Mouse (Mus musculus) MEL (cell line): Measurements from ENCODE around the gene Wdr4. TPM values are rescaled to one million over a fixed set of nuclear protein-coding genes. Genes with fewer than 3 reads are reported as not detected.
A peak's percentile ranks its signal among the peaks of the same experiment; 100 is the strongest.

Experiments used
- DNase-seq: peaks from one replicate; pipeline ENCODE4 v3.0.0; 2011; ENCODE audit warnings: low read depth, low spot score
- H3K27ac ChIP-seq: 2 replicates; pipeline ENCODE4 v1.5.1; 2012; ENCODE audit warnings: low read depth, mild to moderate bottlenecking, control low read depth, low read length, moderate library complexity; ENCODE audit not compliant: control insufficient read depth
- H3K27me3 ChIP-seq, 2 experiments: fragments of 150-350 bp in 1 of 2; sonication (generic) in 1 of 2; 2 replicates each; pipeline ENCODE4 v1.6.1; 2012; ENCODE audit warnings: low read length in 2 of 2, mild to moderate bottlenecking in 2 of 2, improper control_type of control experiment in 1 of 2, moderate library complexity in 1 of 2; ENCODE audit not compliant: insufficient read depth in 2 of 2, control insufficient read depth in 1 of 2
- H3K36me3 ChIP-seq, 2 experiments: 2 replicates each; pipeline ENCODE4 v1.6.1; 2012 to 2014; ENCODE audit warnings: low read length in 2 of 2, improper control_type of control experiment in 1 of 2, inconsistent platforms in 1 of 2, mild to moderate bottlenecking in 1 of 2; ENCODE audit not compliant: insufficient read depth in 2 of 2, control insufficient read depth in 1 of 2
- H3K4me1 ChIP-seq, 2 experiments: fragments of 150-350 bp in 1 of 2; sonication (generic) in 1 of 2; 2 replicates each; pipeline ENCODE4 v1.6.1; 2012; ENCODE audit warnings: low read length in 2 of 2, improper control_type of control experiment in 1 of 2, mild to moderate bottlenecking in 1 of 2; ENCODE audit not compliant: insufficient read depth in 2 of 2, control insufficient read depth in 1 of 2
- H3K4me3 ChIP-seq, 2 experiments: fragments of 150-350 bp in 1 of 2; sonication (generic) in 1 of 2; 2 replicates each; pipeline ENCODE4 v1.5.1; 2012; ENCODE audit warnings: low read depth in 2 of 2, low read length in 2 of 2, mild to moderate bottlenecking in 2 of 2, moderate library complexity in 2 of 2, control low read depth in 1 of 2, improper control_type of control experiment in 1 of 2; ENCODE audit not compliant: control insufficient read depth in 1 of 2, insufficient read depth in 1 of 2
- H3K79me2 ChIP-seq: 2 replicates; pipeline ENCODE4 v1.6.1; 2012; ENCODE audit warnings: mild to moderate bottlenecking, low read length, moderate library complexity; ENCODE audit not compliant: control insufficient read depth, poor library complexity, insufficient read depth
- H3K9ac ChIP-seq: 2 replicates; pipeline ENCODE4 v1.6.1; 2012; ENCODE audit warnings: low read depth, mild to moderate bottlenecking, control low read depth, low read length, moderate library complexity; ENCODE audit not compliant: control insufficient read depth, poor library complexity, severe bottlenecking
- H3K9me3 ChIP-seq: fragments of 150-350 bp; sonication (generic); replicated peaks from 2 replicates; pipeline ENCODE4 v1.6.1; 2012; ENCODE audit warnings: mild to moderate bottlenecking, low read length, improper control_type of control experiment, moderate library complexity; ENCODE audit not compliant: insufficient read depth
- BHLHE40 ChIP-seq: IDR thresholded peaks from 2 replicates; pipeline ENCODE4 v1.6.1; 2012; ENCODE audit warnings: low read depth, mild to moderate bottlenecking, inconsistent platforms, low read length, improper control_type of control experiment, borderline replicate concordance
- CHD1 ChIP-seq: IDR thresholded peaks from 2 replicates; pipeline ENCODE4 v1.6.1; 2012; ENCODE audit warnings: low read depth, mild to moderate bottlenecking, inconsistent platforms, low read length, improper control_type of control experiment
- CHD2 ChIP-seq: IDR thresholded peaks from 2 replicates; pipeline ENCODE4 v1.6.1; 2011; ENCODE audit warnings: low read length, improper control_type of control experiment
- CTCF ChIP-seq, 3 experiments: IDR thresholded peaks in 2 of 3; conservative IDR thresholded peaks in 1 of 3; 2 replicates each; pipeline ENCODE4 v1.5.1; 2011 to 2012; ENCODE audit warnings: low read length in 3 of 3, low read depth in 2 of 3, mild to moderate bottlenecking in 2 of 3, improper control_type of control experiment in 1 of 3, inconsistent platforms in 1 of 3, mixed read lengths in 1 of 3, moderate library complexity in 1 of 3; ENCODE audit not compliant: control insufficient read depth in 1 of 3, insufficient read depth in 1 of 3, poor library complexity in 1 of 3, severe bottlenecking in 1 of 3
- E2F4 ChIP-seq: IDR thresholded peaks from 2 replicates; pipeline ENCODE4 v1.6.1; 2011; ENCODE audit warnings: low read depth, low read length, improper control_type of control experiment, borderline replicate concordance
- EP300 ChIP-seq, 2 experiments: IDR thresholded peaks; 2 replicates each; pipeline ENCODE4 v1.6.1; 2011; ENCODE audit warnings: improper control_type of control experiment in 2 of 2, low read length in 2 of 2, low read depth in 1 of 2, mild to moderate bottlenecking in 1 of 2
- GABPA ChIP-seq: IDR thresholded peaks from 2 replicates; pipeline ENCODE4 v1.6.1; 2012; ENCODE audit warnings: low read depth, mild to moderate bottlenecking, inconsistent platforms, low read length, improper control_type of control experiment, moderate library complexity
- GATA1 ChIP-seq: IDR thresholded peaks from 2 replicates; pipeline ENCODE4 v1.6.1; 2011; ENCODE audit warnings: low read depth, low read length, improper control_type of control experiment
- HCFC1 ChIP-seq: IDR thresholded peaks from 2 replicates; pipeline ENCODE4 v1.6.1; 2012; ENCODE audit warnings: low read depth, mild to moderate bottlenecking, inconsistent platforms, low read length, improper control_type of control experiment, moderate library complexity
- JUND ChIP-seq: IDR thresholded peaks from 2 replicates; pipeline ENCODE4 v1.6.1; 2011; ENCODE audit warnings: low read depth, mild to moderate bottlenecking, improper control_type of control experiment, low read length
- KAT2A ChIP-seq: conservative IDR thresholded peaks from 2 replicates; pipeline ENCODE4 v1.6.1; 2012; ENCODE audit warnings: low read depth, low read length, improper control_type of control experiment, inconsistent platforms
- MAX ChIP-seq: IDR thresholded peaks from 2 replicates; pipeline ENCODE4 v1.6.1; 2011; ENCODE audit warnings: low read length, improper control_type of control experiment
- MAZ ChIP-seq: IDR thresholded peaks from 2 replicates; pipeline ENCODE4 v1.6.1; 2012; ENCODE audit warnings: low read depth, mild to moderate bottlenecking, inconsistent platforms, low read length, improper control_type of control experiment
- MEF2A ChIP-seq: IDR thresholded peaks from 2 replicates; pipeline ENCODE4 v1.6.1; 2014; ENCODE audit warnings: low read depth, mild to moderate bottlenecking, inconsistent platforms, low read length, improper control_type of control experiment; ENCODE audit not compliant: poor library complexity, insufficient replicate concordance, severe bottlenecking; ENCODE audit errors: extremely low read depth
- MXI1 ChIP-seq: IDR thresholded peaks from 2 replicates; pipeline ENCODE4 v1.6.1; 2011; ENCODE audit warnings: mild to moderate bottlenecking, low read depth, low read length, improper control_type of control experiment
- MYB ChIP-seq: IDR thresholded peaks from 2 replicates; pipeline ENCODE4 v1.6.1; 2011; ENCODE audit warnings: mild to moderate bottlenecking, low read depth, low read length, improper control_type of control experiment
- NELFE ChIP-seq: IDR thresholded peaks from 2 replicates; pipeline ENCODE4 v1.6.1; 2011; ENCODE audit warnings: low read depth, low read length, improper control_type of control experiment
- POLR2AphosphoS2 ChIP-seq: IDR thresholded peaks from 2 replicates; pipeline ENCODE4 v1.6.1; 2011; ENCODE audit warnings: low read length, improper control_type of control experiment
- POLR2AphosphoS5 ChIP-seq: IDR thresholded peaks from 2 replicates; pipeline ENCODE4 v1.6.1; 2012; ENCODE audit warnings: low read depth, borderline replicate concordance, mild to moderate bottlenecking, inconsistent platforms, low read length, moderate library complexity, mixed read lengths
- RAD21 ChIP-seq: IDR thresholded peaks from 2 replicates; pipeline ENCODE4 v1.6.1; 2011; ENCODE audit warnings: mild to moderate bottlenecking, low read depth, low read length, improper control_type of control experiment
- SIN3A ChIP-seq: IDR thresholded peaks from 2 replicates; pipeline ENCODE4 v1.6.1; 2012; ENCODE audit warnings: low read length, improper control_type of control experiment, inconsistent platforms
- SMC3 ChIP-seq: IDR thresholded peaks from 2 replicates; pipeline ENCODE4 v1.6.1; 2011; ENCODE audit warnings: low read depth, low read length, improper control_type of control experiment
- TBP ChIP-seq: IDR thresholded peaks from 2 replicates; pipeline ENCODE4 v1.8.0; 2011; ENCODE audit warnings: low read depth, low read length, improper control_type of control experiment
- TCF12 ChIP-seq: IDR thresholded peaks from 2 replicates; pipeline ENCODE4 v1.6.1; 2014; ENCODE audit warnings: low read depth, mild to moderate bottlenecking, inconsistent platforms, low read length, improper control_type of control experiment, moderate library complexity
- UBTF ChIP-seq: IDR thresholded peaks from 2 replicates; pipeline ENCODE4 v1.6.1; 2012; ENCODE audit warnings: low read depth, mild to moderate bottlenecking, inconsistent platforms, low read length, improper control_type of control experiment, moderate library complexity, borderline replicate concordance; ENCODE audit not compliant: insufficient read depth
- USF1 ChIP-seq: IDR thresholded peaks from 2 replicates; pipeline ENCODE4 v1.6.1; 2014; ENCODE audit warnings: low read depth, mild to moderate bottlenecking, inconsistent platforms, low read length, improper control_type of control experiment, moderate library complexity
- USF2 ChIP-seq, 2 experiments: IDR thresholded peaks; 2 replicates each; pipeline ENCODE4 v1.6.1; 2011 to 2012; ENCODE audit warnings: improper control_type of control experiment in 2 of 2, low read length in 2 of 2, borderline replicate concordance in 1 of 2, inconsistent platforms in 1 of 2, low read depth in 1 of 2, mild to moderate bottlenecking in 1 of 2; ENCODE audit not compliant: insufficient read depth in 1 of 2
- ZC3H11A ChIP-seq: IDR thresholded peaks from 2 replicates; pipeline ENCODE4 v1.6.1; 2012; ENCODE audit warnings: low read depth, mild to moderate bottlenecking, inconsistent platforms, low read length, improper control_type of control experiment
- ZKSCAN1 ChIP-seq: IDR thresholded peaks from 2 replicates; pipeline ENCODE4 v1.6.1; 2012; ENCODE audit warnings: low read depth, mild to moderate bottlenecking, inconsistent platforms, low read length, improper control_type of control experiment, moderate library complexity
- ZMIZ1 ChIP-seq: IDR thresholded peaks from 2 replicates; pipeline ENCODE4 v1.6.1; 2012; ENCODE audit warnings: low read depth, mild to moderate bottlenecking, inconsistent platforms, low read length, improper control_type of control experiment, moderate library complexity
- polyA plus RNA-seq, 2 experiments: library from polyadenylated mRNA; stranded (reverse) in 1 of 2; unstranded in 1 of 2; fragments of >175 nt in 1 of 2; fragments of >200 nt in 1 of 2; gene quantifications; 2 replicates each; pipeline versions ENCODE4 v1.2.1 to v1.2.4; 2012; ENCODE audit warnings: low replicate concordance in 2 of 2, low read depth in 1 of 2; ENCODE audit not compliant: insufficient read length in 2 of 2, insufficient read depth in 1 of 2, missing spikeins in 1 of 2
- total RNA-seq: library from RNA; depleted of rRNA; stranded (reverse); fragments of 300-350 nt; gene quantifications from 2 replicates; pipeline ENCODE4 v1.2.3, GENCODE M21; 2012

Wdr4 gene
- total and polyA plus RNA-seq, 3 experiments: 109 to 118 TPM; not detected in 1

DNA sequence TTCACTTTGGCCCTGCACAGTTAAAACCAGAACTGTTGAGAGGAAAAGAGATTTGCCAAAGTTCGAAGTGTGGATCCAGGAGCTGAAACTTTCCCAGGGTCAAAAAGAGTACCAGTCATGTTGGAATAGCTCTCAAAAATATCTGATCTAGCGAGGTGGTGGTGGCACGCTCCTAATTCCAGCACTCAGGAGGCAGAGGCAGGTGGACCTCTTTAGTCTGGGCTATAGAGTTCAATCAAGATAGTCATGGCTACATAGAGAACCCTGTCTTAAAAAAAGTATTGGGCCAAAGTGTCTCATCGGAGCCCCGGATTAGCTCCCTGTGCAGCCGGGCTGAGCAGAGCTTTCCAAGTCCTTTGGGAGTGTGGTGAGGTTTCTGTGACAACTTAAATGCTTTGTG is 46.5 kb upstream of the Wdr4 start:
- DNase-seq: no peak
- H3K27ac ChIP-seq: no peak overlapping the region

DNA sequence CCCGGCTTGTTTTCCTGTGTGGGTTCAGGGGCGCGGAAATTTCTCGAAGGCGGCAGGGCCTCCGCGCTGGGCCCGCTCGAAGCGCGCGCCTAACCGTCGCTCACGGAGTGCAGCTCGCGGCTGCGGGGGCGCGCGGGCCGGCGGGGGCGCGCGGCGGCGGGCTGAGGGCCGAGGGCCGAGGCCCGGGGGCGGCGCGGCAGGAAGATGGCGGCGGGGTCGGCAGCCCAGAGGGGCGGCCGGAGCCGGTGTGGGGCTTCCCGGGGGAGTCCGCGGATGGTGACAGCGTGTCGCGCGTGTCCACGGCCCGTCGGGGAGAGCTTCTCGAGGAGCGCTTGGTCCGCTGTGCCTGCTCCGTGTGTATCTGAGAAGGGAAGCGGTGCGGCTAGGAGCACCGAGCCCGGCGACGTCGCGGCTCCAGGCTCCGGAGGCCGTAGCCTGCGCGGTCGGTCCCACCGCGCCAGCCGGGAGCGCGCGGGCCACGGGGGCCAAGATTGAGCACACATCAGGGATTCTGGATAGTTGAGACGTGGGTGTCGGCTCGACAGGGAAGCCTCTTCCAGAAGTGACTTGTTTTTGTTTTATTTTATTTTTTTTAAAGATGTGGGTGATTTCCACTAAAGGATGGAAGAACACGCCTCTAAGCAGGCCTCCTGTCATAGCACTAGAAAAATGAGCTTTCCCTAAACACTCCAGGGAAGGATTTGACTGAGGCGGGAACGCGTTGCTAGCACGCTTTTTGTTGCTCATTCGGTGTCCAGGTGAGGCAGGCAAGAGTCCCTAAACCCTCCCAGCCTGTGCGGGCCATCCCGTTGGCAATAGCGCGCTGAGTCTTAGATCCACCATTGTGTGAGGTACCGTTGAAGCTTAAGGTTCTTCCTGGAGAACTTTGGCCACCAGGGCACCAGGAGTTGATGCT is 45.6 kb upstream of the Wdr4 start:
- no peaks in the 10 kb centered on the region for H3K27me3 ChIP-seq
- peaks cover 0 to 23% of the 10 kb centered on the region in 2 experiments; a peak in 3 of 4 replicates for H3K4me1 ChIP-seq
- peak; percentile 79 for DNase-seq
- H3K79me2 ChIP-seq: peaks cover 41% of the 10 kb centered on the region
- peak overlapping the region; percentile 78 to 87 for H3K4me3 ChIP-seq
- peak overlapping the region; percentile 66 for H3K27ac ChIP-seq
- no peaks in the 10 kb centered on the region for H3K9me3 ChIP-seq
- peaks cover 0 to 27% of the 10 kb centered on the region in 2 experiments; a peak in 2 of 4 replicates for H3K36me3 ChIP-seq
- peak overlapping the region; percentile 91 for H3K9ac ChIP-seq
- TF ChIP-seq JUND (no peak), USF1 (no peak), TBP (no peak), CTCF (IDR thresholded peaks at IDR 0.05 in 2 of 3, conservative IDR thresholded peaks at IDR 0.05 in 1 of 3; ENCODE audit: control insufficient read depth in 1 of 3, insufficient read depth in 1 of 3, low read depth in 2 of 3, low read length in 3 of 3, poor library complexity in 1 of 3, severe bottlenecking in 1 of 3) (no peak), SIN3A (peak; percentile 60), POLR2AphosphoS2 (no peak; the same call in 1 of the 2 replicates), KAT2A (no peak), POLR2AphosphoS5 (no peak), MYB (no peak), ZC3H11A (no peak), CHD2 (no peak), MAX (peak; percentile 22; the same call in 1 of the 2 replicates), SMC3 (no peak), GABPA (no peak), GATA1 (no peak), UBTF (peak; percentile 85; the same call in 1 of the 2 replicates), NELFE (no peak; the same call in 1 of the 2 replicates), USF2 (IDR thresholded peaks at IDR 0.05; ENCODE audit: borderline replicate concordance in 1 of 2, insufficient read depth in 1 of 2, low read depth in 1 of 2, low read length in 2 of 2) (no peak), BHLHE40 (no peak), MAZ (peak; percentile 32; the same call in 1 of the 2 replicates), MEF2A (no peak), E2F4 (no peak), ZKSCAN1 (no peak), RAD21 (no peak), ZMIZ1 (no peak), EP300 (IDR thresholded peaks at IDR 0.05; ENCODE audit: low read depth in 1 of 2, low read length in 2 of 2) (no peak), MXI1 (peak; percentile 62), CHD1 (peak; percentile 57; the same call in 1 of the 2 replicates)

More for the DNA sequence above, 46.5 kb upstream of the Wdr4 start:
- TF ChIP-seq USF2 (IDR thresholded peaks at IDR 0.05; ENCODE audit: borderline replicate concordance in 1 of 2, insufficient read depth in 1 of 2, low read depth in 1 of 2, low read length in 2 of 2) (no peak), CHD1 (no peak), HCFC1 (no peak), TCF12 (no peak)
- Histone ChIP-seq H3K4me3 (peak overlapping the region; percentile 78 to 87), H3K79me2 (peaks cover 41% of the 10 kb centered on the region), H3K9ac (peak overlapping the region; percentile 91), H3K36me3 (peaks cover 0 to 27% of the 10 kb centered on the region in 2 experiments; a peak in 2 of 4 replicates), H3K27me3 (no peaks in the 10 kb centered on the region), H3K4me1 (peaks cover 0 to 23% of the 10 kb centered on the region in 2 experiments; a peak in 3 of 4 replicates), H3K9me3 (no peaks in the 10 kb centered on the region)
